Mouse (Mus musculus) forebrain, embryonic 10.5 days (tissue): ENCODE results near the gene Rhbdf2. TPM values are rescaled to one million over a fixed set of nuclear protein-coding genes. Genes with fewer than 3 reads are reported as not detected.
"Not testable (repeated sequence)": the region's sequence is repeated elsewhere in the genome, so short reads cannot be mapped to it uniquely, and the experiment has no call there.

Experiments used
- DNase-seq: peaks from one replicate; pipeline ENCODE4 v3.0.0-alpha.2; 2017; ENCODE audit warnings: low spot score; ENCODE audit errors: extremely low spot score
- H3K27ac ChIP-seq: fragments of 300-500 bp; sonication (generic); 2 replicates; pipeline ENCODE4 v1.5.1; 2016; ENCODE audit warnings: mild to moderate bottlenecking
- H3K27me3 ChIP-seq: fragments of 300-500 bp; sonication (generic); 2 replicates; pipeline ENCODE4 v1.6.1; 2016; ENCODE audit warnings: mild to moderate bottlenecking; ENCODE audit not compliant: poor library complexity, severe bottlenecking
- H3K36me3 ChIP-seq: fragments of 300-500 bp; sonication (generic); replicated peaks from 2 replicates; pipeline ENCODE4 v1.6.1; 2016; ENCODE audit warnings: mild to moderate bottlenecking, moderate library complexity
- H3K4me1 ChIP-seq: fragments of 300-500 bp; sonication (generic); 2 replicates; pipeline ENCODE4 v1.6.1; 2016
- H3K4me3 ChIP-seq: fragments of 300-500 bp; sonication (generic); 2 replicates; pipeline ENCODE4 v1.5.1; 2016; ENCODE audit warnings: mild to moderate bottlenecking, moderate library complexity
- H3K9me3 ChIP-seq: fragments of 300-500 bp; sonication (generic); 2 replicates; pipeline ENCODE4 v1.6.1; 2016; ENCODE audit warnings: mild to moderate bottlenecking, moderate library complexity
- WGBS: fragments of 180-500 bp; shearing (Covaris S2); methylation state at CpG from one replicate; pipeline ENCODE4 v1.1.7; 2016; 5-methylcytosine and 5-hydroxymethylcytosine counted together
- polyA plus RNA-seq: library from polyadenylated mRNA; unstranded; fragments of >200 nt; fragmentation: Nextera tagmentation; extraction: Ambion mirVana; gene quantifications from 2 replicates; pipeline ENCODE4 v1.2.1, GENCODE M21; 2016

Rhbdf2 gene
- polyA plus RNA-seq, 1 experiment from 2014 or later = 3.5 TPM

GRCm38 (mm10) chr11:116668839-116669238 is 42.0 kb upstream of the Rhbdf2 start:
- DNase-seq = no peak
- Histone ChIP-seq H3K9me3 (no peaks in the 10 kb centered on the region), H3K4me1 (peaks cover 63% of the 10 kb centered on the region), H3K27ac (peak overlapping the region; percentile 17; the same call in 1 of the 2 replicates), H3K4me3 (no peak overlapping the region), H3K27me3 (peaks cover 25% of the 10 kb centered on the region), H3K36me3 (peaks cover 14% of the 10 kb centered on the region)
- WGBS = 42% methylated on average over 7 of the region's 7 CpGs

DNA sequence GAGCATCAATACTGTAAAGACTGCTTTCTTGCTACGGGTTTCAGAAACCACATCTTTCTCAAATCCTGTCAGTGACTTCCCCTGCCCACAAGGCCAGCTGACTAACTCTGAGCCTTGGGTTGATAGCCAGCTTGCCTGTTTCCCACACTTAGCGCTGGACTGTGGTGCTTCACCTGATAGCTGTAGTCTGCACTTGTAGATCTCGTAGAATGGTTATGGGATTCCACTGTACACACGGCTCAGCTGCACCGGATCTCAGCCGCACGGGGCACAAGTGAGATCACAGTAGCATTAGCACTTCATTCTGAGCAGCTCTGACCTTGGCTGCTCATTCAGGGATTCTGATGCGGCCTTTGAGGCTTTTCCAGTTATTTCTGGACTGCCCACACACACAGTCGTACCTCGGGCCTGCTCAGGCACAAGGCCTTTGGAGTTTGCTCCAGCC is 41.6 kb upstream of the Rhbdf2 start:
- no peak for DNase-seq
- peak overlapping the region; percentile 17; the same call in 1 of the 2 replicates for H3K27ac ChIP-seq
- H3K27me3 ChIP-seq = peaks cover 29% of the 10 kb centered on the region
- WGBS = 87% methylated on average over 10 of the region's 10 CpGs
- no peak overlapping the region for H3K4me3 ChIP-seq
- H3K9me3 ChIP-seq = no peaks in the 10 kb centered on the region
- peaks cover 10% of the 10 kb centered on the region for H3K36me3 ChIP-seq
- peaks cover 62% of the 10 kb centered on the region for H3K4me1 ChIP-seq

- Histone ChIP-seq H3K36me3 (peaks cover 5% of the 10 kb centered on the region), H3K27ac (no peak overlapping the region), H3K4me1 (peaks cover 62% of the 10 kb centered on the region), H3K4me3 (no peak overlapping the region), H3K9me3 (no peaks in the 10 kb centered on the region), H3K27me3 (peaks cover 34% of the 10 kb centered on the region)
- no peak for DNase-seq
- 93% methylated on average over 8 of the region's 8 CpGs for WGBS
Measured at GRCm38 (mm10) chr11:116667930-116668329, 41.1 kb upstream of the Rhbdf2 start.

DNA sequence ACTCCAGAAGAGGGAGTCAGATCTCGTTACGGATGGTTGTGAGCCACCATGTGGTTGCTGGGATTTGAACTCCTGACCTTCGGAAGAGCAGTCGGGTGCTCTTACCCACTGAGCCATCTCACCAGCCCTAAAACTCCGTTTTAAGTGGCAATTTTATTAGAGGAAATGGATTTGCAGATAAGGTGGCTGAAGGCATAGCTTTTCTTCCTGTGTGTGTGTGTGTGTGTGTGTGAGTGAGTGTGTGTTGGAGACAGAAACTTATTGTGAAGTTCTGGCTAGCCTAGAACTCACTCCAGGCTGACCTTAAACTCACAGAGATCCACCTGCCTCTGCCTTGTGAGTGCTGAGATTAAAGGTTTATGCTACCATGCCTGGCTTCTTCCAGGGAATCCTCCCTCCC is 40.2 kb upstream of the Rhbdf2 start:
- H3K4me3 ChIP-seq, H3K9me3 ChIP-seq, H3K36me3 ChIP-seq, H3K27ac ChIP-seq, DNase-seq: not testable (repeated sequence)
- WGBS = 90% methylated on average over 5 of the region's 5 CpGs
- Histone ChIP-seq H3K27me3 (peaks cover 43% of the 10 kb centered on the region), H3K4me1 (peaks cover 63% of the 10 kb centered on the region)

GRCm38 (mm10) chr11:116666566-116666965 is 39.7 kb upstream of the Rhbdf2 start:
- Histone ChIP-seq H3K4me3 (no peak overlapping the region), H3K36me3 (no peaks in the 10 kb centered on the region), H3K4me1 (peaks cover 67% of the 10 kb centered on the region), H3K27ac (no peak overlapping the region), H3K27me3 (peaks cover 48% of the 10 kb centered on the region), H3K9me3 (no peaks in the 10 kb centered on the region)
- 83% methylated on average over 9 of the region's 9 CpGs for WGBS
- DNase-seq = no peak

GRCm38 (mm10) chr11:116665289-116665688 is 38.5 kb upstream of the Rhbdf2 start:
- peaks cover 61% of the 10 kb centered on the region for H3K27me3 ChIP-seq
- no peak overlapping the region for H3K27ac ChIP-seq
- no peak overlapping the region for H3K4me3 ChIP-seq
- peaks cover 70% of the 10 kb centered on the region for H3K4me1 ChIP-seq
- no peaks in the 10 kb centered on the region for H3K9me3 ChIP-seq
- no peak for DNase-seq
- WGBS = 88% methylated on average over 10 of the region's 10 CpGs
- H3K36me3 ChIP-seq = no peaks in the 10 kb centered on the region

GRCm38 (mm10) chr11:116661948-116662377 is 35.1 kb upstream of the Rhbdf2 start:
- no peak for DNase-seq
- Histone ChIP-seq H3K4me1 (peaks cover 67% of the 10 kb centered on the region), H3K9me3 (no peaks in the 10 kb centered on the region), H3K36me3 (no peaks in the 10 kb centered on the region), H3K4me3 (no peak overlapping the region), H3K27me3 (peaks cover 53% of the 10 kb centered on the region), H3K27ac (peak overlapping the region; percentile 64)
- WGBS = 61% methylated on average over 8 of the region's 8 CpGs

GRCm38 (mm10) chr11:116661291-116661947 is 34.6 kb upstream of the Rhbdf2 start:
- Histone ChIP-seq H3K27ac (peak overlapping the region; percentile 64), H3K9me3 (no peaks in the 10 kb centered on the region), H3K36me3 (no peaks in the 10 kb centered on the region), H3K27me3 (peaks cover 53% of the 10 kb centered on the region), H3K4me1 (peaks cover 72% of the 10 kb centered on the region), H3K4me3 (peak overlapping the region; percentile 1; the same call in 1 of the 2 replicates)
- WGBS = 32% methylated on average over 13 of the region's 13 CpGs
- DNase-seq = no peak

DNA sequence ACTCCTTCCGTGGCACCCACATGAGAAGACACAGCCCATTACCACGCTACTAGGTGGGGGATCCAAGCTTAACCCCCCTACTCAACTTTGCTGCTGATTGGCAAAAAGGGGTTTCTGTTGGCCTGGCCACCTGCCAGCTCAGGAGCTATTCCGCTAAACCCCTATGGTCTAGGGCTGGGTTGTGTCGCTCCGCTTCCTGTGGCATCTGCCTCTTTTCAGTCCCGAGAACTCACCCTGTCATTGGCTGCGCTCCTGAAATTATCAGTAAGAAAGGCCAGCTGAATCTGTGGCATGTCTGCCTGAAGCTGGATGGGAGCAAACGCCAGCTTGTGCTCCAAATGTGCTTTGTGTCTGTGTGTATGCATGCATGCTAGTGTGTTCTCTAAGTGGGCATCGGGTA is 33.4 kb upstream of the Rhbdf2 start:
- no peak overlapping the region for H3K4me3 ChIP-seq
- 86% methylated on average over 9 of the region's 9 CpGs for WGBS
- no peak for DNase-seq
- H3K4me1 ChIP-seq = peaks cover 68% of the 10 kb centered on the region
- 0 out of 2 replicates have a peak overlapping the region, but pooled peaks have one; percentile 56 for H3K27ac ChIP-seq
- no peaks in the 10 kb centered on the region for H3K36me3 ChIP-seq
- no peaks in the 10 kb centered on the region for H3K9me3 ChIP-seq
- peaks cover 64% of the 10 kb centered on the region for H3K27me3 ChIP-seq

GRCm38 (mm10) chr11:116659027-116659621 is 32.3 kb upstream of the Rhbdf2 start:
- 83% methylated on average over 15 of the region's 15 CpGs for WGBS

GRCm38 (mm10) chr11:116658238-116658637 is 31.4 kb upstream of the Rhbdf2 start:
- Histone ChIP-seq H3K4me1 (peaks cover 68% of the 10 kb centered on the region), H3K4me3 (peak overlapping the region; percentile 47), H3K36me3 (no peaks in the 10 kb centered on the region), H3K27me3 (peaks cover 72% of the 10 kb centered on the region), H3K9me3 (no peaks in the 10 kb centered on the region), H3K27ac (peak overlapping the region; percentile 90)
- 62% methylated on average over 10 of the region's 10 CpGs for WGBS
- DNase-seq = no peak

More at GRCm38 (mm10) chr11:116659027-116659621, 32.3 kb upstream of the Rhbdf2 start:
- Histone ChIP-seq H3K27ac (peak overlapping the region; percentile 56), H3K4me3 (no peak overlapping the region), H3K4me1 (peaks cover 67% of the 10 kb centered on the region), H3K27me3 (peaks cover 72% of the 10 kb centered on the region), H3K9me3 (no peaks in the 10 kb centered on the region), H3K36me3 (no peaks in the 10 kb centered on the region)
- no peak for DNase-seq

- peak overlapping the region; percentile 90 for H3K27ac ChIP-seq
- peaks cover 68% of the 10 kb centered on the region for H3K4me1 ChIP-seq
- WGBS = 10% methylated on average over 22 of the region's 22 CpGs
- peak overlapping the region; percentile 47 for H3K4me3 ChIP-seq
- H3K27me3 ChIP-seq = peaks cover 72% of the 10 kb centered on the region
- H3K9me3 ChIP-seq = no peaks in the 10 kb centered on the region
- peak; percentile 93 for DNase-seq
- H3K36me3 ChIP-seq = no peaks in the 10 kb centered on the region
Measured at GRCm38 (mm10) chr11:116657311-116658223, 30.7 kb upstream of the Rhbdf2 start.
